Mouse (Mus musculus): ENCODE measurements around the gene Pitpnm1.

DNA sequence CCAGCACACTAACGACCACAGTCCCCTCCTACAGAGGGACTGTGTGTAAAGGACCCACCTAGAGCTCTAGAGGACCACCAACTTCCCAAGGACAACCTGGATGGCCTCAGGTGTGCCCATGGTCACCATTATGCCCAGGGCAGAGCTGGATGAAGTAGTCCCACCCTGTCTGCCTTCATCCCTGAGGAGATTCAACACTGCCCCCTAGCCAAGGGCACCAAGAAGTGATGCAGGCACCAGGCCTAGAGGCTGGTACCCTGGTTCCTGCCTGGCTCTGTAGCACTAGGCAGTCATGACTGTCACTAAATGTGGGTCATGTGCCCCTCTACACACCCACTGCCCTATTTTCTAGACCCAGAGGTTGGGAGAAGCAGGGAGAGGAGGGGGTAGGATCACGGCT is 32.0 kb downstream of the Pitpnm1 start:
- TF ChIP-seq POLR2A (IDR thresholded peaks at IDR 0.05; ENCODE audit: insufficient read depth, low read depth, low read length), result no peak
- no peak for TF ChIP-seq CTCF (IDR thresholded peaks at IDR 0.05; ENCODE audit: insufficient read depth, low read depth, low read length)

All from olfactory bulb, adult 2 months (tissue).